Mouse (Mus musculus): ENCODE data around the gene Fgfr2. TPM values are rescaled to one million over a fixed set of nuclear protein-coding genes. Genes with fewer than 3 reads are reported as not detected.

Fgfr2 gene
- polyA plus RNA-seq, 1 experiment from 2014 or later = 110 TPM

DNA sequence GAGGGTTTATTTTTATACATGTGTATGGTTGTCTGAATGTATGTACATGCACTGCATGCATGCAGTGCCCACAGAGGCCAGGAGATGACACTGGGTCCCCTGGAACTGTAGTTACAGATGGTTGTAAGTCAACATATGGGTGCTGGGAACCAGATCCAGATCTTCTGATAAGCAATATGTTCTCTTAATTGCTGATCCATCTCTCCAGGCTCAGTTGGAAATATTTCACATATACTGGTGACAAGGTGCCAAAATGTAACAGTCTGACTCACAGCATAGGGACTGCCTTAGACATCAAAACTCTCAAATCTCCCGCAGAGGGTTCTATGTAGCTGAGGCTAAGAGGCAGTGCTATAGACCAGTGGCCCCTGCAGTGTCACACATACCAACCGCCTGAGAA is 646.7 kb downstream of the Fgfr2 start:
- no peak overlapping the region for H3K9ac ChIP-seq (replicated peaks; ENCODE audit: low read depth)
- ATAC-seq = no peak
- WGBS = 93% methylated on average over 2 of the region's 2 CpGs

DNA sequence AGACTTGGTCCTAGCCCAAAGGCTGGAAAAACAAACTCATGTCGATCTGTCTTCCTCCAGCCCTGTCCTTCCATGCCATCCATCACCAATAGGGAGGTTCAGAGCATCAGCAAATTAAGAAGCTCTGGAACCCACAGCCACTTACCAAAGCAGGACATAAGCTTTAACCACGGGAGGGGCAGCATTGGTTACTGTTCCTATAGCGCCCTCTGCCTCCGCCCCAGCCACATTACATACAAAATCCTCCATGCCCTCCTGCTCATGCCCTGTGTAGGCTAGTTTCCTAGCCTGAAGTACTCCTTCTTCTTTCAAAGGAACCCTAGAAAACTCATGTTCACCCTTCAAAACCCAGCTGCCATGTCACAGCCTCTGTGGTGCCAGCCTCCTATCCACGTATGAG is 648.1 kb downstream of the Fgfr2 start:
- H3K27me3 ChIP-seq (replicated peaks; ENCODE audit: insufficient read depth, low read length) = no peaks in the 10 kb centered on the region
- TF ChIP-seq EP300 (IDR thresholded peaks at IDR 0.05) (no peak), CTCF (IDR thresholded peaks at IDR 0.05) (peak; percentile 93)
- no peak overlapping the region for H3K4me3 ChIP-seq (ENCODE audit: low read depth, low read length)
- DNase-seq (ENCODE audit: low spot score) (peak; percentile 74), ATAC-seq (peak; percentile 69)
- H3K27ac ChIP-seq (ENCODE audit: low read length) = no peak overlapping the region
- no peaks in the 10 kb centered on the region for H3K36me3 ChIP-seq (ENCODE audit: insufficient read depth, low read length)
- no peak overlapping the region for H3K9ac ChIP-seq (replicated peaks; ENCODE audit: low read depth)
- 18% methylated on average over 5 of the region's 5 CpGs for WGBS
- H3K4me2 ChIP-seq (replicated peaks; ENCODE audit: low read depth, low read length) = no peak overlapping the region
- H3K4me1 ChIP-seq (ENCODE audit: insufficient read depth, low read depth, low read length) = no peaks in the 10 kb centered on the region
- no peaks in the 10 kb centered on the region for H3K9me3 ChIP-seq (ENCODE audit: low read length)

More for the DNA sequence above, 646.7 kb downstream of the Fgfr2 start:
- no peak for DNase-seq (ENCODE audit: low spot score)
- Histone ChIP-seq H3K27ac (ENCODE audit: low read length) (no peak overlapping the region), H3K4me2 (replicated peaks; ENCODE audit: low read depth, low read length) (no peak overlapping the region), H3K9me3 (ENCODE audit: low read length) (no peaks in the 10 kb centered on the region), H3K36me3 (ENCODE audit: insufficient read depth, low read length) (no peaks in the 10 kb centered on the region), H3K27me3 (replicated peaks; ENCODE audit: insufficient read depth, low read length) (no peaks in the 10 kb centered on the region), H3K4me1 (ENCODE audit: insufficient read depth, low read depth, low read length) (no peaks in the 10 kb centered on the region), H3K4me3 (ENCODE audit: low read depth, low read length) (no peak overlapping the region)
- TF ChIP-seq CTCF (IDR thresholded peaks at IDR 0.05) (no peak), EP300 (IDR thresholded peaks at IDR 0.05) (no peak)

DNA sequence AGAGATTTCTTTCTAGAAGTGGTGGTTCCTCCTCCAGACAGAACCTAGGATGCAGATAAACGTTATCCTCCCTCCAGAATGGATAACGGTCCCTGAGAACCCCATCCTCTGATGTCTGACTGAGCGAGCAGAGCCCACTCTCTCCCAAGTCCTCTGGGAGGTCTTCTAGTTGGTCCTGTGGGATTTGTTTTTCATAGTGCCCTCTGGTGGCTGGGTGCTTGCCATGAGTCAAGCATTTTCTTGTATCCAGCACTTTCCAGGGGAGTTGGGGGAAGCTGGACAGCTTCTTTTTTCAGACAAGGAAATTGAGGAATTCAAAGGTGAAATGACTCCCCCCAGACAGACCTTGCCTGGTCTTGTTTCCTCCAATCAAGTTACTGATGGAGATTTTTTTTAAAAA is 651.8 kb downstream of the Fgfr2 start:
- no peak overlapping the region for H3K9ac ChIP-seq (replicated peaks; ENCODE audit: low read depth)
- H3K27me3 ChIP-seq (replicated peaks; ENCODE audit: insufficient read depth, low read length) = no peaks in the 10 kb centered on the region
- no peaks in the 10 kb centered on the region for H3K4me1 ChIP-seq (ENCODE audit: insufficient read depth, low read depth, low read length)
- H3K4me2 ChIP-seq (replicated peaks; ENCODE audit: low read depth, low read length) = no peak overlapping the region
- ATAC-seq (no peak), DNase-seq (ENCODE audit: low spot score) (peak; percentile 65)
- 48% methylated on average over 3 of the region's 3 CpGs for WGBS
- TF ChIP-seq EP300 (IDR thresholded peaks at IDR 0.05) (no peak), CTCF (IDR thresholded peaks at IDR 0.05) (peak; percentile 76)
- H3K9me3 ChIP-seq (ENCODE audit: low read length) = no peaks in the 10 kb centered on the region
- no peaks in the 10 kb centered on the region for H3K36me3 ChIP-seq (ENCODE audit: insufficient read depth, low read length)
- no peak overlapping the region for H3K27ac ChIP-seq (ENCODE audit: low read length)
- H3K4me3 ChIP-seq (ENCODE audit: low read depth, low read length) = no peak overlapping the region

DNA sequence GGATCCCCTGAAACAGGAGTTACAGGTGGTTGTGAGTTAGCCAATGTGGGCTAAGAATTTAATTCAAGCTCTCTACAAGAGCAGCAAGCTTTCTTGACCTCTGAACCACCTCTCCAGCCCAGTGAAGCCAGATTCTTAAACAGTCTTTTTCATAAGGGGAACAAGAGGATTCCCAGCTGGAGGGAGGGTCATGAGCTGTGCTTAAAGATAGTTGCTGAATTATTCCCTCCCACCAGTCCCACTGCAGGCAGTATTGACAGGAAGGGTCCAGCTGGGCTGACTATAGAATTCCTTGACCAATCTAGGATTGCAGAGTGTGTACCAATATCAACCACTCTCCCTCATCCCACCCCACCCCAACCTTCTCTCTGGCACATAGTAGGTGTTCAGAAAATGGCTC is 654.8 kb downstream of the Fgfr2 start:
- no peaks in the 10 kb centered on the region for H3K9me3 ChIP-seq (ENCODE audit: low read length)
- H3K27me3 ChIP-seq (replicated peaks; ENCODE audit: insufficient read depth, low read length) = no peaks in the 10 kb centered on the region
- ATAC-seq = peak; percentile 59
- no peak overlapping the region for H3K4me3 ChIP-seq (ENCODE audit: low read depth, low read length)
- no peak overlapping the region for H3K27ac ChIP-seq (ENCODE audit: low read length)
- H3K4me2 ChIP-seq (replicated peaks; ENCODE audit: low read depth, low read length) = no peak overlapping the region
- no peak overlapping the region for H3K9ac ChIP-seq (replicated peaks; ENCODE audit: low read depth)
- no peaks in the 10 kb centered on the region for H3K36me3 ChIP-seq (ENCODE audit: insufficient read depth, low read length)
- DNase-seq (ENCODE audit: low spot score) = peak; percentile 76
- TF ChIP-seq EP300 (IDR thresholded peaks at IDR 0.05) (no peak), CTCF (IDR thresholded peaks at IDR 0.05) (no peak)
- H3K4me1 ChIP-seq (ENCODE audit: insufficient read depth, low read depth, low read length) = no peaks in the 10 kb centered on the region

DNA sequence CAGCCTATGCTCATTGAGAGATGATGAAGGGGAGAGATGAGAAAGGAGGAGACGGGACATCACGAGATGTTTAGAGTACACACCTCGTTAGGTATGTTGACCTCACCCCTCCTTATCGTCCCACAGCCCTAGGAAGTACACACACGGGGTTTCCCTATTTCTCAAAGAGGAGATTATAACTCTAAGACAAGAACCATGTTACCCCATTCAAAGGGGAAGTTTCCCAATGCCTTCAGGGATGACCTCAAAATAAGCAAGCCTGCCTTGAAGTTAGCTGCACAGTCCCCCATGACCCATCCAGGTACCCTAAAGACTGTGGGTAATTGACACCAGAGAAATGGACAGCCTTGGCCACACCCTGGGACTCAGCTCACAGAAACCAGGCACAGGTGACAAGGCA is 657.3 kb downstream of the Fgfr2 start:
- Histone ChIP-seq H3K27ac (ENCODE audit: low read length) (no peak overlapping the region), H3K4me3 (ENCODE audit: low read depth, low read length) (no peak overlapping the region), H3K4me2 (replicated peaks; ENCODE audit: low read depth, low read length) (no peak overlapping the region), H3K27me3 (replicated peaks; ENCODE audit: insufficient read depth, low read length) (no peaks in the 10 kb centered on the region), H3K4me1 (ENCODE audit: insufficient read depth, low read depth, low read length) (no peaks in the 10 kb centered on the region), H3K36me3 (ENCODE audit: insufficient read depth, low read length) (no peaks in the 10 kb centered on the region), H3K9me3 (ENCODE audit: low read length) (no peaks in the 10 kb centered on the region), H3K9ac (replicated peaks; ENCODE audit: low read depth) (no peak overlapping the region)
- ATAC-seq (no peak), DNase-seq (ENCODE audit: low spot score) (peak; percentile 6)
- 88% methylated on average over 5 of the region's 5 CpGs for WGBS
- TF ChIP-seq CTCF (IDR thresholded peaks at IDR 0.05) (no peak), EP300 (IDR thresholded peaks at IDR 0.05) (no peak)

DNA sequence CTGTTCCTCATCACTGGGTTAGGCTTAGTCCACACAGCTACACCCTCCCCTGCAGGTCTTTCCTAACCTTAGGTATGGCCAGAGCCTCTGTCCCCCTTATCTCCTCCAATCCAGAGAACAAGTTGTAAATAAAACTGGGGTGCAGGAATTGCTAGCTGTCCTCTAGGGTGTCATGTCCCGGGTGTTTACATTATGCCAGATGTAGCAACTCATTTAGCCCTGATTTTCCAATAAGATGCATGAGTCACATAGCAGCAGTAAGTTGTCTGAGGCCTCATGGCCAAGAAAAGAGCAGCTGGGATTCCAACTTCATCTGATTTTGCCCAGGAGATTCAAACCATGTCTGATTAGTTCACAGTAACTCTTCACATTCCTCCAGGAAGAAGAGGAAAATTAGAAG is 658.3 kb downstream of the Fgfr2 start:
- Histone ChIP-seq H3K9me3 (ENCODE audit: low read length) (no peaks in the 10 kb centered on the region), H3K27me3 (replicated peaks; ENCODE audit: insufficient read depth, low read length) (no peaks in the 10 kb centered on the region), H3K4me3 (ENCODE audit: low read depth, low read length) (no peak overlapping the region), H3K4me1 (ENCODE audit: insufficient read depth, low read depth, low read length) (no peaks in the 10 kb centered on the region), H3K9ac (replicated peaks; ENCODE audit: low read depth) (no peak overlapping the region), H3K27ac (ENCODE audit: low read length) (no peak overlapping the region), H3K36me3 (ENCODE audit: insufficient read depth, low read length) (no peaks in the 10 kb centered on the region), H3K4me2 (replicated peaks; ENCODE audit: low read depth, low read length) (no peak overlapping the region)
- peak; percentile 72 for DNase-seq (ENCODE audit: low spot score)
- 56% methylated on average over 1 of the region's 1 CpGs for WGBS
- ATAC-seq = peak; percentile 71
- TF ChIP-seq CTCF (IDR thresholded peaks at IDR 0.05) = 0 out of 2 replicates have a peak, but pooled peaks have one; percentile 4
- peak; percentile 81 for TF ChIP-seq EP300 (IDR thresholded peaks at IDR 0.05)

DNA sequence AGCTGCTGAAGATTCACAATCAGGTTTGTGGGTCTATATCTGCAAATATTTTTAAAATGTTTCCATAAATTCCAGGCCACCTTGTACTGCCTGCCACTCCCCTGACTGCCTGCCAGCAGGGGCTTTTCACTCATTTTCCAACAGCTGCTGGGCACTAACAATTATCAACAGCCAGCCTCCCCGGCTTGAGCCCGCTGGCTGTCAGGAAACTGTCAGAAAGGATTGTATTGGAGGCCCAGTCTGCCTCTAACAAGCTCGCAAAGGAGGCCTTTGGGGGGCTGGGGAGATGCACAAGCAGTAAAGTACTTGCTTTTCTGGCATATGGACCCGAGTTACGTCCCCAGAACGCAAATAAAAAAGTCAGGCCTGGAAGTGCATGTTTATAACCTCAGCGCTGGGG is 664.7 kb downstream of the Fgfr2 start:
- 62% methylated on average over 7 of the region's 7 CpGs for WGBS
- no peak for ATAC-seq
- DNase-seq (ENCODE audit: low spot score) = no peak

More for the DNA sequence above, 664.7 kb downstream of the Fgfr2 start:
- no peak overlapping the region for H3K9ac ChIP-seq (replicated peaks; ENCODE audit: low read depth)
- no peak overlapping the region for H3K4me3 ChIP-seq (ENCODE audit: low read depth, low read length)
- H3K4me1 ChIP-seq (ENCODE audit: insufficient read depth, low read depth, low read length) = no peaks in the 10 kb centered on the region
- TF ChIP-seq EP300 (IDR thresholded peaks at IDR 0.05) = no peak
- no peak for TF ChIP-seq CTCF (IDR thresholded peaks at IDR 0.05)
- H3K27me3 ChIP-seq (replicated peaks; ENCODE audit: insufficient read depth, low read length) = no peaks in the 10 kb centered on the region
- no peak overlapping the region for H3K27ac ChIP-seq (ENCODE audit: low read length)
- H3K9me3 ChIP-seq (ENCODE audit: low read length) = no peaks in the 10 kb centered on the region
- H3K36me3 ChIP-seq (ENCODE audit: insufficient read depth, low read length) = no peaks in the 10 kb centered on the region
- H3K4me2 ChIP-seq (replicated peaks; ENCODE audit: low read depth, low read length) = no peak overlapping the region
